Mouse (Mus musculus) stomach, embryonic 14.5 days (tissue): ENCODE measurements around the gene Atg2b. TPM values are rescaled to one million over a fixed set of nuclear protein-coding genes. Genes with fewer than 3 reads are reported as not detected.

ENCODE experiments used
- ATAC-seq: fragments of 200-750 bp; cut with Nextera tagmentation; 2 replicates; pipeline ENCODE4 v1.8.0; 2017; ENCODE audit warnings: low read depth, moderate TSS enrichment; ENCODE audit not compliant: insufficient number of reproducible peaks, insufficient read depth, low FRiP score
- H3K27ac ChIP-seq: fragments of 300-500 bp; sonication (generic); 2 replicates; pipeline ENCODE4 v1.5.1; 2014; ENCODE audit warnings: mild to moderate bottlenecking, low read length, moderate library complexity, mixed read lengths
- H3K27me3 ChIP-seq: fragments of 300-500 bp; sonication (generic); 2 replicates; pipeline ENCODE4 v1.6.1; 2014; ENCODE audit warnings: low read length, control low read depth, mixed read lengths; ENCODE audit not compliant: control insufficient read depth, insufficient read depth
- H3K36me3 ChIP-seq: fragments of 300-500 bp; sonication (generic); 2 replicates; pipeline ENCODE4 v1.6.1; 2014; ENCODE audit warnings: mild to moderate bottlenecking, control low read depth, low read length, moderate library complexity, mixed read lengths; ENCODE audit not compliant: control insufficient read depth, insufficient read depth
- H3K4me1 ChIP-seq: fragments of 300-500 bp; sonication (generic); 2 replicates; pipeline ENCODE4 v1.6.1; 2014; ENCODE audit warnings: low read length, control low read depth, mixed read lengths; ENCODE audit not compliant: control insufficient read depth, insufficient read depth
- H3K4me2 ChIP-seq: fragments of 300-500 bp; sonication (generic); replicated peaks from 2 replicates; pipeline ENCODE4 v1.6.1; 2014; ENCODE audit warnings: low read depth, low read length, control low read depth
- H3K4me3 ChIP-seq: fragments of 300-500 bp; sonication (generic); 2 replicates; pipeline ENCODE4 v1.5.1; 2014; ENCODE audit warnings: low read depth, low read length, control low read depth
- H3K9ac ChIP-seq: fragments of 300-500 bp; sonication (generic); replicated peaks from 2 replicates; pipeline ENCODE4 v1.6.1; 2014; ENCODE audit warnings: low read depth, mild to moderate bottlenecking, control low read depth, low read length, moderate library complexity, mixed read lengths
- H3K9me3 ChIP-seq: fragments of 300-500 bp; sonication (generic); 2 replicates; pipeline ENCODE4 v1.6.1; 2016; ENCODE audit warnings: low read depth, low read length, control low read depth; ENCODE audit not compliant: control insufficient read depth
- WGBS: fragments of 180-500 bp; shearing (Covaris S2); extraction: QIAGEN DNeasy Blood & Tissue Kit; methylation state at CpG from one replicate; pipeline ENCODE4 v1.1.7; 2014; 5-methylcytosine and 5-hydroxymethylcytosine counted together
- polyA plus RNA-seq: library from polyadenylated mRNA; unstranded; fragments of >200 nt; fragmentation: Nextera tagmentation; extraction: Ambion mirVana; gene quantifications from 2 replicates; pipeline ENCODE4 v1.2.1, GENCODE M21; 2014

Atg2b gene
- polyA plus RNA-seq, 1 experiment from 2014 or later = 15.8 TPM

- Histone ChIP-seq H3K9me3 (no peaks in the 10 kb centered on the region), H3K4me1 (no peaks in the 10 kb centered on the region), H3K4me2 (no peak overlapping the region), H3K36me3 (peaks cover 31% of the 10 kb centered on the region; the same call in 1 of the 2 replicates), H3K27me3 (no peaks in the 10 kb centered on the region), H3K4me3 (no peak overlapping the region), H3K27ac (no peak overlapping the region), H3K9ac (no peak overlapping the region)
- 89% methylated on average over 10 of the region's 10 CpGs for WGBS
- ATAC-seq = no peak
These were observed 71.5 kb downstream of the Atg2b start for GRCm38 (mm10) chr12:105613559-105613958.

GRCm38 (mm10) chr12:105611748-105612147 lies 73.3 kb downstream of the Atg2b start:
- Histone ChIP-seq H3K36me3 (peaks cover 16% of the 10 kb centered on the region; the same call in 1 of the 2 replicates), H3K4me2 (no peak overlapping the region), H3K4me1 (no peaks in the 10 kb centered on the region), H3K27ac (no peak overlapping the region), H3K9ac (no peak overlapping the region), H3K27me3 (no peaks in the 10 kb centered on the region), H3K4me3 (no peak overlapping the region), H3K9me3 (no peaks in the 10 kb centered on the region)
- ATAC-seq = no peak
- 22% methylated on average over 7 of the region's 7 CpGs for WGBS

GRCm38 (mm10) chr12:105611045-105611444 lies 74.0 kb downstream of the Atg2b start:
- no peak for ATAC-seq
- no peak overlapping the region for H3K27ac ChIP-seq
- no peak overlapping the region for H3K9ac ChIP-seq
- H3K36me3 ChIP-seq = peaks cover 8% of the 10 kb centered on the region; the same call in 1 of the 2 replicates
- H3K27me3 ChIP-seq = no peaks in the 10 kb centered on the region
- WGBS = 87% methylated on average over 2 of the region's 2 CpGs
- H3K4me1 ChIP-seq = no peaks in the 10 kb centered on the region
- H3K9me3 ChIP-seq = no peaks in the 10 kb centered on the region
- no peak overlapping the region for H3K4me2 ChIP-seq
- no peak overlapping the region for H3K4me3 ChIP-seq

GRCm38 (mm10) chr12:105606881-105607280 lies 78.1 kb downstream of the Atg2b start:
- Histone ChIP-seq H3K36me3 (no peaks in the 10 kb centered on the region), H3K27me3 (no peaks in the 10 kb centered on the region), H3K9me3 (no peaks in the 10 kb centered on the region), H3K4me2 (no peak overlapping the region), H3K4me1 (0 out of 2 replicates have a peak, but pooled peaks cover 2% of the 10 kb centered on the region), H3K27ac (no peak overlapping the region), H3K9ac (no peak overlapping the region), H3K4me3 (no peak overlapping the region)
- ATAC-seq = no peak
- WGBS = 61% methylated on average over 4 of the region's 4 CpGs

- H3K27me3 ChIP-seq = no peaks in the 10 kb centered on the region
- H3K27ac ChIP-seq = no peak overlapping the region
- H3K36me3 ChIP-seq = no peaks in the 10 kb centered on the region
- no peaks in the 10 kb centered on the region for H3K9me3 ChIP-seq
- no peak overlapping the region for H3K4me3 ChIP-seq
- H3K9ac ChIP-seq = no peak overlapping the region
- no peak for ATAC-seq
- WGBS = 26% methylated on average over 8 of the region's 8 CpGs
- 0 out of 2 replicates have a peak, but pooled peaks cover 2% of the 10 kb centered on the region for H3K4me1 ChIP-seq
- no peak overlapping the region for H3K4me2 ChIP-seq
These were observed 79.8 kb downstream of the Atg2b start for GRCm38 (mm10) chr12:105605212-105605611.

GRCm38 (mm10) chr12:105603904-105604303 lies 81.1 kb downstream of the Atg2b start:
- WGBS = 73% methylated on average over 11 of the region's 11 CpGs

GRCm38 (mm10) chr12:105602581-105603210 lies 82.3 kb downstream of the Atg2b start, which contains the start of gene Bdkrb1:
TSS of gene Bdkrb1 (plus strand) at chr12:105603085.
- H3K27me3 ChIP-seq = no peaks in the 10 kb centered on the region
- 79% methylated on average over 11 of the region's 11 CpGs for WGBS
- no peak within 1 kb of the TSS for H3K4me3 ChIP-seq
- H3K9ac ChIP-seq = no peak within 1 kb of the TSS
- no peak within 1 kb of the TSS for H3K4me2 ChIP-seq
- ATAC-seq = no peak
- H3K36me3 ChIP-seq = no peaks in the 10 kb centered on the region
- H3K4me1 ChIP-seq = 0 out of 2 replicates have a peak, but pooled peaks cover 2% of the 10 kb centered on the region
- no peaks in the 10 kb centered on the region for H3K9me3 ChIP-seq
- H3K27ac ChIP-seq = no peak within 1 kb of the TSS

More at GRCm38 (mm10) chr12:105603904-105604303, 81.1 kb downstream of the Atg2b start:
- no peak for ATAC-seq
- Histone ChIP-seq H3K9ac (no peak overlapping the region), H3K4me1 (0 out of 2 replicates have a peak, but pooled peaks cover 2% of the 10 kb centered on the region), H3K27me3 (no peaks in the 10 kb centered on the region), H3K36me3 (no peaks in the 10 kb centered on the region), H3K9me3 (no peaks in the 10 kb centered on the region), H3K4me3 (no peak overlapping the region), H3K27ac (no peak overlapping the region), H3K4me2 (no peak overlapping the region)

- Histone ChIP-seq H3K4me1 (0 out of 2 replicates have a peak, but pooled peaks cover 2% of the 10 kb centered on the region), H3K36me3 (no peaks in the 10 kb centered on the region), H3K27ac (no peak overlapping the region), H3K9ac (no peak overlapping the region), H3K9me3 (no peaks in the 10 kb centered on the region), H3K4me3 (no peak overlapping the region), H3K27me3 (no peaks in the 10 kb centered on the region), H3K4me2 (no peak overlapping the region)
- WGBS = 67% methylated on average over 6 of the region's 6 CpGs
- no peak for ATAC-seq
These were observed 83.4 kb downstream of the Atg2b start for GRCm38 (mm10) chr12:105601586-105601985.
